Mouse (Mus musculus) Patski (cell line): ENCODE data around the gene Bricd5. TPM values are rescaled to one million over a fixed set of nuclear protein-coding genes. Genes with fewer than 3 reads are reported as not detected.

ENCODE experiments used
- ATAC-seq: fragments of 100-300 bp; one replicate; pipeline ENCODE4 v1.8.0; 2021
- CTCF ChIA-PET: fragments of 350-600 bp; sonication (Branson Sonifier 250); formaldehyde crosslinking; loops from one replicate; lab custom pipeline; 2022; ENCODE audit warnings: inconsistent platforms; lab: Charles Lee
- POLR2A ChIA-PET: fragments of 350-600 bp; sonication (Branson Sonifier 250); formaldehyde crosslinking; loops from one replicate; lab custom pipeline; 2022; ENCODE audit warnings: antibody characterized with exemption, inconsistent platforms; lab: Charles Lee
- DNase-seq: peaks from one replicate; pipeline ENCODE4 v3.0.0-alpha.2; 2011; ENCODE audit warnings: low read depth, low spot score
- H3K27me3 ChIP-seq: fragments of 371-371 bp; one replicate; pipeline ENCODE4 v1.5.1; 2021
- CTCF ChIP-seq: fragments of 100-300 bp; IDR thresholded peaks from one replicate; pipeline ENCODE4 v1.5.1; 2021
- in situ Hi-C: fragments of 300-500 bp; cut with MboI; formaldehyde crosslinking; loops from 3 replicates; pipeline ENCODE4 v1.11.1; 2018; ENCODE audit warnings: low pct_unique_long_range_greater_than_20kb, mixed read lengths
- polyA plus RNA-seq: library from polyadenylated mRNA; unstranded; gene quantifications from one replicate; pipeline ENCODE4 v1.2.3, GENCODE M21; 2021

Gene Bricd5
- polyA plus RNA-seq, 1 experiment from 2014 or later = 0.06 TPM

- in situ Hi-C loops = no loop called here
- ATAC-seq (no peak), DNase-seq (no peak)
- ChIA-PET CTCF (interaction anchor here (1.9 to 2.8 kb wide), 3 partner anchors 11 to 43 kb away, joined by 5 to 13 read pairs (median 8); partner anchors contain the start of gene Mlst8), POLR2A (interaction anchor here (0.9 kb wide), 1 partner anchor 8 kb away, joined by 3 read pairs; no protein-coding TSS in a partner anchor)
- no peaks in the 10 kb centered on the region for H3K27me3 ChIP-seq
- no peak for TF ChIP-seq CTCF
These were observed 22.3 kb downstream of the Bricd5 start for GRCm38 (mm10) chr17:24496026-24496425.

GRCm38 (mm10) chr17:24502208-24502607, 28.5 kb downstream of the Bricd5 start:
- no peak for TF ChIP-seq CTCF
- DNase-seq (no peak), ATAC-seq (no peak)
- ChIA-PET POLR2A (no interaction called here), CTCF (interaction anchor here (1.5 kb wide), 1 partner anchor 10 kb away, joined by 4 read pairs; no protein-coding TSS in a partner anchor)
- H3K27me3 ChIP-seq = no peaks in the 10 kb centered on the region
- in situ Hi-C loops = no loop called here

GRCm38 (mm10) chr17:24504085-24504484, 30.4 kb downstream of the Bricd5 start:
- CTCF ChIA-PET = interaction anchor here (1.1 kb wide), 2 partner anchors 9 to 32 kb away, joined by 3 to 4 read pairs; no protein-coding TSS in a partner anchor
- no peaks in the 10 kb centered on the region for H3K27me3 ChIP-seq
- POLR2A ChIA-PET = interaction anchor here (1.0 kb wide), 1 partner anchor 8 kb away, joined by 3 read pairs; no protein-coding TSS in a partner anchor
- in situ Hi-C loops = no loop called here
- TF ChIP-seq CTCF = no peak
- DNase-seq (no peak), ATAC-seq (no peak)

- ChIA-PET POLR2A (no interaction called here), CTCF (interaction anchor here (0.7 to 1.4 kb wide), 2 partner anchors 11 to 44 kb away, joined by 3 read pairs; no protein-coding TSS in a partner anchor)
- ATAC-seq (no peak), DNase-seq (no peak)
- no peaks in the 10 kb centered on the region for H3K27me3 ChIP-seq
- in situ Hi-C loops = no loop called here
- TF ChIP-seq CTCF = no peak
These were observed 31.7 kb downstream of the Bricd5 start for GRCm38 (mm10) chr17:24505286-24505955.

GRCm38 (mm10) chr17:24506332-24507070, 32.8 kb downstream of the Bricd5 start:
- no peak for TF ChIP-seq CTCF
- ATAC-seq (no peak), DNase-seq (no peak)
- ChIA-PET POLR2A (no interaction called here), CTCF (interaction anchor here (1.2 kb wide), 1 partner anchor 11 kb away, joined by 5 read pairs; no protein-coding TSS in a partner anchor)
- no peaks in the 10 kb centered on the region for H3K27me3 ChIP-seq
- in situ Hi-C loops = no loop called here

GRCm38 (mm10) chr17:24507129-24507664, 33.5 kb downstream of the Bricd5 start:
- in situ Hi-C loops = no loop called here
- DNase-seq (no peak), ATAC-seq (no peak)
- CTCF ChIA-PET = interaction anchor here (1.2 kb wide), 1 partner anchor 12 kb away, joined by 5 read pairs; no protein-coding TSS in a partner anchor
- POLR2A ChIA-PET = no interaction called here
- no peak for TF ChIP-seq CTCF
- H3K27me3 ChIP-seq = no peaks in the 10 kb centered on the region

- ATAC-seq = no peak
- in situ Hi-C loops = no loop called here
- H3K27me3 ChIP-seq = no peaks in the 10 kb centered on the region
- no peak for DNase-seq
- TF ChIP-seq CTCF = no peak
- ChIA-PET POLR2A (no interaction called here), CTCF (interaction anchor here (1.2 kb wide), 1 partner anchor 13 kb away, joined by 5 read pairs; no protein-coding TSS in a partner anchor)
These were observed 34.2 kb downstream of the Bricd5 start for GRCm38 (mm10) chr17:24507806-24508460.

GRCm38 (mm10) chr17:24513609-24514008, 39.9 kb downstream of the Bricd5 start:
- DNase-seq (no peak), ATAC-seq (no peak)
- no peaks in the 10 kb centered on the region for H3K27me3 ChIP-seq
- POLR2A ChIA-PET = interaction anchor here (0.5 to 1.7 kb wide), 3 partner anchors 8 to 96 kb away, joined by 3 to 7 read pairs (median 3); partner anchors contain the start of gene Traf7
- no peak for TF ChIP-seq CTCF
- in situ Hi-C loops = no loop called here
- CTCF ChIA-PET = interaction anchor here (1.0 to 2.0 kb wide), 4 partner anchors 9 to 34 kb away, joined by 4 to 10 read pairs (median 4); partner anchors contain the start of genes Mlst8 and Traf7

- ChIA-PET CTCF (interaction anchor here (2.0 kb wide), 1 partner anchor 35 kb away, joined by 10 read pairs; the partner anchor contains the start of gene Mlst8), POLR2A (interaction anchor here (1.3 kb wide), 1 partner anchor 7 kb away, joined by 7 read pairs; no protein-coding TSS in a partner anchor)
- in situ Hi-C loops = no loop called here
- ATAC-seq (no peak), DNase-seq (no peak)
- TF ChIP-seq CTCF = no peak
- no peaks in the 10 kb centered on the region for H3K27me3 ChIP-seq
These were observed 40.9 kb downstream of the Bricd5 start for GRCm38 (mm10) chr17:24514270-24515257.
